Mouse (Mus musculus): ENCODE results near the gene Arpc2. TPM values are rescaled to one million over a fixed set of nuclear protein-coding genes. Genes with fewer than 3 reads are reported as not detected.

The Arpc2 gene
- polyA plus RNA-seq, 1 experiment from 2014 or later, result 457 TPM

GRCm38 (mm10) chr1:74203457-74203856 lies 32.4 kb upstream of the Arpc2 start:
- Histone ChIP-seq H3K27me3 (ENCODE audit: insufficient read depth, low read length) (no peaks in the 10 kb centered on the region), H3K36me3 (ENCODE audit: insufficient read depth, low read length) (no peaks in the 10 kb centered on the region), H3K9me3 (ENCODE audit: low read length) (no peaks in the 10 kb centered on the region), H3K4me3 (ENCODE audit: low read length) (no peak overlapping the region), H3K4me2 (replicated peaks; ENCODE audit: low read depth, low read length) (no peak overlapping the region), H3K9ac (replicated peaks; ENCODE audit: low read length) (no peak overlapping the region), H3K4me1 (ENCODE audit: insufficient read depth, low read length) (no peaks in the 10 kb centered on the region), H3K27ac (ENCODE audit: low read length) (no peak overlapping the region)
- ATAC-seq (ENCODE audit: low FRiP score, low TSS enrichment), result no peak
- 65% methylated on average over 5 of the region's 5 CpGs for WGBS

- H3K9ac ChIP-seq (replicated peaks; ENCODE audit: low read length), result no peak overlapping the region
- H3K27ac ChIP-seq (ENCODE audit: low read length), result no peak overlapping the region
- 55% methylated on average over 7 of the region's 7 CpGs for WGBS
- ATAC-seq (ENCODE audit: low FRiP score, low TSS enrichment), result no peak
- no peaks in the 10 kb centered on the region for H3K36me3 ChIP-seq (ENCODE audit: insufficient read depth, low read length)
- H3K4me2 ChIP-seq (replicated peaks; ENCODE audit: low read depth, low read length), result no peak overlapping the region
- H3K9me3 ChIP-seq (ENCODE audit: low read length), result no peaks in the 10 kb centered on the region
- H3K27me3 ChIP-seq (ENCODE audit: insufficient read depth, low read length), result no peaks in the 10 kb centered on the region
- no peak overlapping the region for H3K4me3 ChIP-seq (ENCODE audit: low read length)
- H3K4me1 ChIP-seq (ENCODE audit: insufficient read depth, low read length), result no peaks in the 10 kb centered on the region
Observed at GRCm38 (mm10) chr1:74205881-74206280, 30.0 kb upstream of the Arpc2 start.

GRCm38 (mm10) chr1:74206642-74207041 lies 29.2 kb upstream of the Arpc2 start:
- Histone ChIP-seq H3K4me3 (ENCODE audit: low read length) (no peak overlapping the region), H3K27ac (ENCODE audit: low read length) (no peak overlapping the region), H3K9me3 (ENCODE audit: low read length) (no peaks in the 10 kb centered on the region), H3K4me1 (ENCODE audit: insufficient read depth, low read length) (no peaks in the 10 kb centered on the region), H3K27me3 (ENCODE audit: insufficient read depth, low read length) (no peaks in the 10 kb centered on the region), H3K9ac (replicated peaks; ENCODE audit: low read length) (no peak overlapping the region), H3K4me2 (replicated peaks; ENCODE audit: low read depth, low read length) (no peak overlapping the region), H3K36me3 (ENCODE audit: insufficient read depth, low read length) (no peaks in the 10 kb centered on the region)
- WGBS, result 80% methylated on average over 8 of the region's 8 CpGs
- no peak for ATAC-seq (ENCODE audit: low FRiP score, low TSS enrichment)

- Histone ChIP-seq H3K27me3 (ENCODE audit: insufficient read depth, low read length) (no peaks in the 10 kb centered on the region), H3K4me2 (replicated peaks; ENCODE audit: low read depth, low read length) (no peak overlapping the region), H3K9ac (replicated peaks; ENCODE audit: low read length) (no peak overlapping the region), H3K4me1 (ENCODE audit: insufficient read depth, low read length) (no peaks in the 10 kb centered on the region), H3K36me3 (ENCODE audit: insufficient read depth, low read length) (no peaks in the 10 kb centered on the region), H3K4me3 (ENCODE audit: low read length) (no peak overlapping the region), H3K27ac (ENCODE audit: low read length) (no peak overlapping the region), H3K9me3 (ENCODE audit: low read length) (no peaks in the 10 kb centered on the region)
- ATAC-seq (ENCODE audit: low FRiP score, low TSS enrichment), result no peak
- 58% methylated on average over 7 of the region's 9 CpGs for WGBS
Observed at GRCm38 (mm10) chr1:74207906-74208305, 28.0 kb upstream of the Arpc2 start.

DNA sequence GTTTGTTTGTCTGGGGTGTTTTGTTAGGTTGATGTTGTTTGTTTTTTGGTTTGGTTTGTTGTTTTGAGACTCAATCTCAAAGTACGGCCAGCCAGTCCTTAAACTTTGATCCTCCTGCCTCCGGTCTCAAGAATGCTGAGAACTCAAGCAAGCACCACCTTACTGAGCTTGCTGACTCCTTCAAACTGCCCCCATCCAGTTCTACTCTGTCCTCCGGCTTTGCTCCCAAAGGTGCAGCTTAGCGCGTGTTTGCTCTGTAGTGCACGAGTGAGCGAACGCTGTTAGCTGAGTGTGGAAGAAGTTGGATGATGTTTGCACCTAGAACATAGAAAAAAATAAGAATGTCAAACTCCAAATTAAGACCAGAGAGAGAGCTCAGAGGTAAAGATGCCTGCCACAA lies 26.9 kb upstream of the Arpc2 start:
- Histone ChIP-seq H3K4me3 (ENCODE audit: low read length) (no peak overlapping the region), H3K9ac (replicated peaks; ENCODE audit: low read length) (no peak overlapping the region), H3K36me3 (ENCODE audit: insufficient read depth, low read length) (no peaks in the 10 kb centered on the region), H3K9me3 (ENCODE audit: low read length) (no peaks in the 10 kb centered on the region), H3K27me3 (ENCODE audit: insufficient read depth, low read length) (no peaks in the 10 kb centered on the region), H3K4me2 (replicated peaks; ENCODE audit: low read depth, low read length) (no peak overlapping the region), H3K27ac (ENCODE audit: low read length) (no peak overlapping the region), H3K4me1 (ENCODE audit: insufficient read depth, low read length) (no peaks in the 10 kb centered on the region)
- WGBS, result 82% methylated on average over 8 of the region's 8 CpGs
- ATAC-seq (ENCODE audit: low FRiP score, low TSS enrichment), result no peak

- Histone ChIP-seq H3K9ac (replicated peaks; ENCODE audit: low read length) (no peak overlapping the region), H3K36me3 (ENCODE audit: insufficient read depth, low read length) (no peaks in the 10 kb centered on the region), H3K27me3 (ENCODE audit: insufficient read depth, low read length) (no peaks in the 10 kb centered on the region), H3K4me2 (replicated peaks; ENCODE audit: low read depth, low read length) (no peak overlapping the region), H3K27ac (ENCODE audit: low read length) (no peak overlapping the region), H3K4me3 (ENCODE audit: low read length) (no peak overlapping the region), H3K9me3 (ENCODE audit: low read length) (no peaks in the 10 kb centered on the region), H3K4me1 (ENCODE audit: insufficient read depth, low read length) (no peaks in the 10 kb centered on the region)
- no peak for ATAC-seq (ENCODE audit: low FRiP score, low TSS enrichment)
- WGBS, result 87% methylated on average over 7 of the region's 7 CpGs
Observed at GRCm38 (mm10) chr1:74219922-74220321, 16.0 kb upstream of the Arpc2 start.

DNA sequence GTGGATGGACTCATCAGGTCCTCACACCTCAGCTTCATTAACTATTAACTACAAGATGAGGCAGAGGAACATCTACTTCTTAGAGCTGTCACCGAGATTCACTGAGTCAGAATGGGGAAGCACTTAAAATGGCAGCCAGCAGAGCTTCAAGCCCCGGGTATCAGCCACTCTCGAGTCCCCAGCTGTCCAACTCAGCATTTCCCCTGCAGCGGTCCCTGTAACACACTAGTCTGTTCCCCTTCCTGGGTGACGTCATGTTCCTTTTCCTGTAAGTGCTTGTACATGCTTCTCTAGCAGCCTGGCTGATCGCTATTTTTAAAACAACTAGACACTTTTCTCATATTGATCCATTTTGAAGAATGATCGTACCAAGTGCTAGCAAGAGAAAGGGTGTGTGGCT lies 8.6 kb upstream of the Arpc2 start:
- ATAC-seq (ENCODE audit: low FRiP score, low TSS enrichment), result no peak
- Histone ChIP-seq H3K9me3 (ENCODE audit: low read length) (no peaks in the 10 kb centered on the region), H3K27ac (ENCODE audit: low read length) (no peak overlapping the region), H3K36me3 (ENCODE audit: insufficient read depth, low read length) (no peaks in the 10 kb centered on the region), H3K4me2 (replicated peaks; ENCODE audit: low read depth, low read length) (no peak overlapping the region), H3K4me1 (ENCODE audit: insufficient read depth, low read length) (no peaks in the 10 kb centered on the region), H3K9ac (replicated peaks; ENCODE audit: low read length) (no peak overlapping the region), H3K27me3 (ENCODE audit: insufficient read depth, low read length) (no peaks in the 10 kb centered on the region), H3K4me3 (ENCODE audit: low read length) (no peak overlapping the region)
- WGBS, result 71% methylated on average over 7 of the region's 7 CpGs

DNA sequence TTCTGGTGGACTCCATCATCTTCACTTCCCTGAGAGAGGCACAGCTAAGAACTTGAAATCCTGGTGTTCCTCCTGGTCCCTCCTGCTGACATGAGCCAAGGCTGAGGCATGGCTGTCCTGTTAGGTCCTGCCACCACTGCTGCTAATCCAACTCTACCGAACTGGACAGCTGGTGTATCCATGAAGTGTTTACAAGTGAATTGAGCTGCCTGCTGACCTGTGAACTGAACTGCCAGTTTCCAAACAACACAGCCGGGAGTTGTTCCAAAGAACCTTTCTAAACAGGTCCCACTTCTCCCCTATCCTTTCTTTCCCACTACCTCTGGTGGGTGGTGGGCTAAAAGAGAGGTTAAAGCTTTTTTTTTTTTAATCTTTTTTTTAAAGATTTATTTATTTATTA lies 5.9 kb upstream of the Arpc2 start:
- no peaks in the 10 kb centered on the region for H3K9me3 ChIP-seq (ENCODE audit: low read length)
- H3K27ac ChIP-seq (ENCODE audit: low read length), result no peak overlapping the region
- H3K9ac ChIP-seq (replicated peaks; ENCODE audit: low read length), result no peak overlapping the region
- no peak for ATAC-seq (ENCODE audit: low FRiP score, low TSS enrichment)
- no peak overlapping the region for H3K4me3 ChIP-seq (ENCODE audit: low read length)
- 61% methylated on average over 2 of the region's 2 CpGs for WGBS
- no peaks in the 10 kb centered on the region for H3K4me1 ChIP-seq (ENCODE audit: insufficient read depth, low read length)
- H3K27me3 ChIP-seq (ENCODE audit: insufficient read depth, low read length), result no peaks in the 10 kb centered on the region
- H3K36me3 ChIP-seq (ENCODE audit: insufficient read depth, low read length), result no peaks in the 10 kb centered on the region
- H3K4me2 ChIP-seq (replicated peaks; ENCODE audit: low read depth, low read length), result no peak overlapping the region

DNA sequence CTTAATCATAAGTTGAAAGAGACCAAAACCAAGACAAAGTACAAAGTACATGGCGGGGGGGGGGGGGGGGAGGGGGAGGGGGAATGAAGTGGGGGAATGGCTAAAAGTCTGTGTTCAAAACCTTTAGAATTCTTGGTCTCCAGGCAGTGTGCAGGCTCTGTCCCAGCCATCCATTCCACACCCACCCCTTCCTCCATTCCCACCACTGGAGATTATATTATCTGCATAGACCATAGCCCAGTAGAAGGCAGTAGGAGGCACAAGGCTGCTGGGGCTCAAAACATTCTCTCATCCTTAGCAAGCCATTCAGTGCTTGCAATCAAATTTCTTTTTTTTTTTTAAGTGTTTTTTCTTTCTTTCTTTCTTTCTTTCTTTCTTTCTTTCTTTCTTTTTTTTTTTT lies 4.9 kb upstream of the Arpc2 start:
- Histone ChIP-seq H3K9me3 (ENCODE audit: low read length) (no peaks in the 10 kb centered on the region), H3K36me3 (ENCODE audit: insufficient read depth, low read length) (no peaks in the 10 kb centered on the region), H3K9ac (replicated peaks; ENCODE audit: low read length) (no peak overlapping the region), H3K4me3 (ENCODE audit: low read length) (no peak overlapping the region), H3K4me2 (replicated peaks; ENCODE audit: low read depth, low read length) (no peak overlapping the region), H3K27me3 (ENCODE audit: insufficient read depth, low read length) (no peaks in the 10 kb centered on the region), H3K27ac (ENCODE audit: low read length) (no peak overlapping the region), H3K4me1 (ENCODE audit: insufficient read depth, low read length) (no peaks in the 10 kb centered on the region)
- 40% methylated on average over 1 of the region's 1 CpGs for WGBS
- no peak for ATAC-seq (ENCODE audit: low FRiP score, low TSS enrichment)

DNA sequence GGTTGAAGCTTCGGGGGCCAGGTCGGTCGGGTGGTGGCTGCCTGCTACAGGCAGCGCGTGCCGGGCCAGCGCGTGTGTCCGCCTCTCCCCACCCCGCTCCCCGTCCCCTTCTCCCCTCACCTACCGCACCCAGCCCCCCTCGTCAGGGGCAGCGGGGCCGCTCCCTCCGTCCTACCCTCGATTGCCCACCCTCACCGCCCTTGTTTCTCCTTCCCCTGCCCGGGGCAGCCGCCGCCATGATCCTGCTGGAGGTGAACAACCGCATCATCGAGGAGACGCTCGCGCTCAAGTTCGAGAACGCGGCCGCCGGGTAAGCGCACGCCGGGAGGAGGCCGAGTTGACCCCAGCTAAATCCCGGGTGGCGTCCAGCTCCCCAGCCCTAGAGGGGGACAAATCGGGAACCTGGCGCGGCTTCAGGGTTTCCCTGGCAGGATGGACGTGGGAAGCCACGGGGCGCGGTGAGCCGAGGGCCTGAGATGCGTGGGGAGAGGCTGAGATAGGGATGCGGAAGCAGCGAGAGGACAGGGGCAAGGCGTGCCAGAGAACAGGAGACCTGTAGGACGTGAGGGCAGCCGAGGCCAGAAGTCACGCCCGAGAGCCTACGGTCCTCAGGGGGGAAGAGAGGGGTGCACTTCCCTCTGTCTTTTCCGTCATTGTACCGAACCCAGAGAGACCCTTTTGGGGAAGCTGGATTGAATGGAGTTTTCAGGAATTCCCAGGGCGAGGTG lies 870 bp downstream of the Arpc2 start:
- H3K9me3 ChIP-seq (ENCODE audit: low read length), result no peaks in the 10 kb centered on the region
- no peaks in the 10 kb centered on the region for H3K27me3 ChIP-seq (ENCODE audit: insufficient read depth, low read length)
- ATAC-seq (ENCODE audit: low FRiP score, low TSS enrichment), result peak; percentile 50
- peak overlapping the region; percentile 100 for H3K4me3 ChIP-seq (ENCODE audit: low read length)
- H3K27ac ChIP-seq (ENCODE audit: low read length), result peak overlapping the region; percentile 92
- peak overlapping the region; percentile 98 for H3K9ac ChIP-seq (replicated peaks; ENCODE audit: low read length)
- 0% methylated on average over 50 of the region's 57 CpGs for WGBS
- peak overlapping the region; percentile 87 for H3K4me2 ChIP-seq (replicated peaks; ENCODE audit: low read depth, low read length)
- peaks cover 37% of the 10 kb centered on the region for H3K4me1 ChIP-seq (ENCODE audit: insufficient read depth, low read length)
- no peaks in the 10 kb centered on the region for H3K36me3 ChIP-seq (ENCODE audit: insufficient read depth, low read length)
